Mouse (Mus musculus): ENCODE measurements around the gene Zcchc9.

- TF ChIP-seq CTCF (IDR thresholded peaks at IDR 0.05; ENCODE audit: control insufficient read depth, insufficient read depth, insufficient read length) (no peak), MYOD1 (IDR thresholded peaks at IDR 0.05; ENCODE audit: control insufficient read depth, insufficient read length, low read depth) (no peak), MYOG (IDR thresholded peaks at IDR 0.05; ENCODE audit: control insufficient read depth, extremely low read depth, insufficient read length) (no peak), MAX (IDR thresholded peaks at IDR 0.05) (no peak)
Observed at GRCm38 (mm10) chr13:91749981-91750380, 57.5 kb downstream of the Zcchc9 start.

All from C2C12 (cell line).